Mouse (Mus musculus) C2C12 (cell line): Measurements from ENCODE around the gene Cd80. TPM values are rescaled to one million over a fixed set of nuclear protein-coding genes. Genes with fewer than 3 reads are reported as not detected.

Experiments
- H3K27me3 ChIP-seq: one replicate; pipeline ENCODE4 v1.6.1; 2011; ENCODE audit not compliant: control insufficient read depth, insufficient read depth, insufficient read length
- H3K36me3 ChIP-seq: one replicate; pipeline ENCODE4 v1.6.1; 2011; ENCODE audit not compliant: control insufficient read depth, insufficient read depth
- H3K4me3 ChIP-seq: one replicate; pipeline ENCODE4 v1.5.1; 2011; ENCODE audit warnings: mild to moderate bottlenecking, control low read depth; ENCODE audit not compliant: poor library complexity, insufficient read depth, severe bottlenecking
- H3K79me2 ChIP-seq: one replicate; pipeline ENCODE4 v1.6.1; 2011; ENCODE audit not compliant: control insufficient read depth, insufficient read depth
- H3K79me3 ChIP-seq: one replicate; pipeline ENCODE4 v1.6.1; 2011; ENCODE audit warnings: low read depth, control low read depth
- H3ac ChIP-seq: one replicate; pipeline ENCODE3; 2011; ENCODE audit warnings: low read depth; ENCODE audit not compliant: control insufficient read depth, insufficient read length
- CEBPB ChIP-seq: IDR thresholded peaks from one replicate; pipeline ENCODE4 v1.6.1; 2011; ENCODE audit warnings: low read depth, mild to moderate bottlenecking, control low read depth, moderate library complexity
- CTCF ChIP-seq: IDR thresholded peaks from one replicate; pipeline ENCODE4 v1.5.1; 2011; ENCODE audit not compliant: control insufficient read depth, insufficient read depth, insufficient read length
- FOSL1 ChIP-seq: IDR thresholded peaks from one replicate; pipeline ENCODE4 v1.8.0; 2011; ENCODE audit warnings: mild to moderate bottlenecking, low read length; ENCODE audit not compliant: poor library complexity, insufficient read depth, severe bottlenecking
- MAX ChIP-seq: IDR thresholded peaks from one replicate; pipeline ENCODE4 v1.6.1; 2011; ENCODE audit warnings: mild to moderate bottlenecking, control low read depth
- MYOD1 ChIP-seq: IDR thresholded peaks from one replicate; pipeline ENCODE4 v1.6.1; 2011; ENCODE audit warnings: low read depth; ENCODE audit not compliant: control insufficient read depth, insufficient read length
- MYOG ChIP-seq: IDR thresholded peaks from one replicate; pipeline ENCODE4 v1.6.1; 2011; ENCODE audit not compliant: control insufficient read depth, insufficient read length; ENCODE audit errors: extremely low read depth
- USF1 ChIP-seq: IDR thresholded peaks from one replicate; pipeline ENCODE4 v1.6.1; 2011; ENCODE audit warnings: low read depth, mild to moderate bottlenecking, control low read depth, moderate library complexity
- long read RNA-seq, 2 experiments: library from polyadenylated mRNA; unstranded; transcript quantifications; one replicate each; pipeline ENCODE4 v2.0.0; 2019 to 2020
- polyA plus RNA-seq: library from polyadenylated mRNA; unstranded; fragments of >200 nt; fragmentation: generic; extraction: Trizol; gene quantifications from one replicate; pipeline ENCODE4 v1.2.1, GENCODE M21; 2012; ENCODE audit warnings: missing spikeins

The Cd80 gene
- 8.7 TPM for polyA plus RNA-seq
- long read RNA-seq, experiment 1, partial matches to known transcripts, result 8 of 26 reads
- long read RNA-seq, experiment 1, other reads (novel, unspliced or antisense), result 17 of 26 reads
- long read RNA-seq, experiment 2, partial matches to known transcripts, result 33 of 44 reads
- long read RNA-seq, experiment 2, other reads (novel, unspliced or antisense), result 9 of 44 reads

- H3K79me2 ChIP-seq, result peaks cover 35% of the 10 kb centered on the region
- H3ac ChIP-seq, result no peak within 1 kb of the TSS
- H3K27me3 ChIP-seq, result no peaks in the 10 kb centered on the region
- TF ChIP-seq CEBPB (no peak), MAX (no peak), FOSL1 (no peak), MYOG (no peak), CTCF (no peak), USF1 (no peak), MYOD1 (no peak)
- no peak within 1 kb of the TSS for H3K4me3 ChIP-seq
- peaks cover 23% of the 10 kb centered on the region for H3K79me3 ChIP-seq
- H3K36me3 ChIP-seq, result no peaks in the 10 kb centered on the region
Observed at GRCm38 (mm10) chr16:38455511-38456418, at the start of gene Cd80. TSS of gene Cd80 (plus strand) at chr16:38455561.

GRCm38 (mm10) chr16:38406293-38406692, 49.1 kb upstream of the Cd80 start:
- TF ChIP-seq MAX (no peak), MYOD1 (no peak), CTCF (no peak), FOSL1 (no peak), USF1 (no peak), MYOG (no peak), CEBPB (no peak)
- Histone ChIP-seq H3K4me3 (no peak overlapping the region), H3K27me3 (no peaks in the 10 kb centered on the region), H3ac (no peak overlapping the region), H3K79me3 (no peaks in the 10 kb centered on the region), H3K79me2 (no peaks in the 10 kb centered on the region), H3K36me3 (no peaks in the 10 kb centered on the region)

DNA sequence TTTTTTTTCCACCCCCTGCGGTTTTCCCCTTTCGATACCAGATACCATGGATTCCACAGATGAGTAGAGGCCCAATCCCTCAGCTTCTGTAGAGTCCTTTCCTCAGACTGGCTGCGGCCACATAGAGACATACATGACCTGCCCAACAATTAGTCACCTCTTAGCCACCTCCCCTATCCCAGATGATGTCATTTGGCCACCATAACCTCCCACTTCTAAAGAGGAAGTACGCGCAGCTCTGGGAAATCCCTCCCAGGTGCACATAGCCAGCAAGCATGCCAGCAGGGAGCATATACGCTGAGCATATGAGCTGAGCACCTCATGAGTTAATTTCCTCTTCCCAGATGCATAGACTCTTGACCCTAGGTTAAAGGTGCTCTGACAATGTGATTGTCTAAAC, 48.7 kb upstream of the Cd80 start:
- TF ChIP-seq MYOG (no peak), CEBPB (no peak), MYOD1 (no peak), MAX (no peak), FOSL1 (no peak), CTCF (no peak), USF1 (no peak)

DNA sequence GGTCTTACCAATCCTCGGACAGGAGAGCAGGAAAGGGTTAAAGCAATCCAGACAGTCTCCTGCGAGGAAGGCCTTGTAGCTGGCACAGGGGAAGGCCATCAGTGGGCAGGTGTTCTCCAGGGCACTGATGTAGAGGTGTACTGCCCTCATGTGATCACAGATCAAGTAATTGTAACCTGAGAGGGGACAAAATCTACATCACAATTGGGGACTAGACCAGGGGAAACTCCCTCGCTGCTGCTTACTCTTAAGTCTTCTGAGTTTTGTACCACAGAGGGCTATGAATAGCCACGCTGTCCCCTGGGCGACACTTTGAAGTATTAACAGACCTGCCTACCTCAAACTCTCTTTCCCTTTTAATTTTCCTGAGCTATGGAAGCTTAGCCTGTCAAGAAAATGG, 47.8 kb upstream of the Cd80 start:
- Histone ChIP-seq H3ac (no peak overlapping the region), H3K79me2 (no peaks in the 10 kb centered on the region), H3K27me3 (no peaks in the 10 kb centered on the region), H3K4me3 (no peak overlapping the region), H3K36me3 (no peaks in the 10 kb centered on the region), H3K79me3 (no peaks in the 10 kb centered on the region)
- TF ChIP-seq CTCF (no peak), MYOD1 (no peak)

More for the DNA sequence above, 48.7 kb upstream of the Cd80 start:
- H3K4me3 ChIP-seq, result no peak overlapping the region
- no peak overlapping the region for H3ac ChIP-seq
- H3K36me3 ChIP-seq, result no peaks in the 10 kb centered on the region
- H3K79me3 ChIP-seq, result no peaks in the 10 kb centered on the region
- H3K79me2 ChIP-seq, result no peaks in the 10 kb centered on the region
- no peaks in the 10 kb centered on the region for H3K27me3 ChIP-seq

GRCm38 (mm10) chr16:38408416-38408815, 46.9 kb upstream of the Cd80 start:
- H3K27me3 ChIP-seq, result no peaks in the 10 kb centered on the region
- no peaks in the 10 kb centered on the region for H3K79me3 ChIP-seq
- TF ChIP-seq MYOG, result no peak
- H3K4me3 ChIP-seq, result no peak overlapping the region
- no peaks in the 10 kb centered on the region for H3K36me3 ChIP-seq
- no peaks in the 10 kb centered on the region for H3K79me2 ChIP-seq
- no peak overlapping the region for H3ac ChIP-seq

GRCm38 (mm10) chr16:38414953-38415352, 40.4 kb upstream of the Cd80 start:
- H3K4me3 ChIP-seq, result no peak overlapping the region
- H3ac ChIP-seq, result no peak overlapping the region
- H3K79me3 ChIP-seq, result no peaks in the 10 kb centered on the region
- TF ChIP-seq FOSL1 (no peak), CEBPB (no peak), MYOG (no peak), MAX (no peak), USF1 (no peak), MYOD1 (no peak)
- H3K27me3 ChIP-seq, result no peaks in the 10 kb centered on the region
- no peaks in the 10 kb centered on the region for H3K36me3 ChIP-seq
- H3K79me2 ChIP-seq, result no peaks in the 10 kb centered on the region
